Mouse (Mus musculus): ENCODE results near the gene Dnmbp. TPM values are rescaled to one million over a fixed set of nuclear protein-coding genes. Genes with fewer than 3 reads are reported as not detected.
"Not testable (repeated sequence)": the region's sequence is repeated elsewhere in the genome, so short reads cannot be mapped to it uniquely, and the experiment has no call there.

The Dnmbp gene
- 10 to 100 TPM in 1 of 2 experiments, 1 to 10 TPM in 1; 9.5 to 10.3 TPM for total RNA-seq (2021)
- long read RNA-seq, experiment 1, partial matches to known transcripts: 0 of 4 reads
- long read RNA-seq, experiment 1, other reads (novel, unspliced or antisense): 4 of 4 reads
- long read RNA-seq, experiment 2, partial matches to known transcripts: 1 of 4 reads
- long read RNA-seq, experiment 2, other reads (novel, unspliced or antisense): 3 of 4 reads

- DNase-seq (ENCODE audit: low spot score in 2 of 2): peak; percentile 65
Observed at GRCm38 (mm10) chr19:43939769-43940689, at the start of gene Dnmbp. Dnmbp (minus strand) TSS chr19:43940191.

- no peak for DNase-seq (ENCODE audit: low spot score in 2 of 2)
Observed at GRCm38 (mm10) chr19:43986069-43986794, 46.2 kb upstream of the Dnmbp start, which contains the start of gene Cpn1. Cpn1 (minus strand) TSS chr19:43986556.

- DNase-seq (ENCODE audit: low spot score in 2 of 2): no peak
Observed at GRCm38 (mm10) chr19:43981992-43982391, 42.0 kb upstream of the Dnmbp start.

- DNase-seq (ENCODE audit: low spot score in 2 of 2): no peak
Observed at GRCm38 (mm10) chr19:43980711-43981110, 40.7 kb upstream of the Dnmbp start.

- no peak for DNase-seq (ENCODE audit: low spot score in 2 of 2)
Observed at GRCm38 (mm10) chr19:43977799-43978198, 37.8 kb upstream of the Dnmbp start.

- no peak for DNase-seq (ENCODE audit: low spot score in 2 of 2)
Observed at GRCm38 (mm10) chr19:43976661-43977060, 36.7 kb upstream of the Dnmbp start.

- no peak for DNase-seq (ENCODE audit: low spot score in 2 of 2)
Observed at GRCm38 (mm10) chr19:43974221-43974620, 34.2 kb upstream of the Dnmbp start.

GRCm38 (mm10) chr19:43973711-43974110, 33.7 kb upstream of the Dnmbp start:
- no peak for DNase-seq (ENCODE audit: low spot score in 2 of 2)

- DNase-seq (ENCODE audit: low spot score in 2 of 2): no peak
Observed at GRCm38 (mm10) chr19:43972129-43972528, 32.1 kb upstream of the Dnmbp start.

- DNase-seq (ENCODE audit: low spot score in 2 of 2): no peak
Observed at GRCm38 (mm10) chr19:43968436-43969026, 28.5 kb upstream of the Dnmbp start.

- DNase-seq (ENCODE audit: low spot score in 2 of 2): no peak
Observed at GRCm38 (mm10) chr19:43966481-43966880, 26.5 kb upstream of the Dnmbp start.

- no peak for DNase-seq (ENCODE audit: low spot score in 2 of 2)
Observed at GRCm38 (mm10) chr19:43965496-43966085, 25.6 kb upstream of the Dnmbp start.

GRCm38 (mm10) chr19:43962795-43963194, 22.8 kb upstream of the Dnmbp start:
- DNase-seq (ENCODE audit: low spot score in 2 of 2): no peak

GRCm38 (mm10) chr19:43961185-43961584, 21.2 kb upstream of the Dnmbp start:
- DNase-seq (ENCODE audit: low spot score in 2 of 2): no peak

GRCm38 (mm10) chr19:43960014-43960413, 20.0 kb upstream of the Dnmbp start:
- DNase-seq (ENCODE audit: low spot score in 2 of 2): no peak

GRCm38 (mm10) chr19:43959162-43959561, 19.2 kb upstream of the Dnmbp start:
- DNase-seq (ENCODE audit: low spot score in 2 of 2): peak; percentile 62 to 65

- peak; percentile 38 to 69 for DNase-seq (ENCODE audit: low spot score in 2 of 2)
Observed at GRCm38 (mm10) chr19:43957881-43958280, 17.9 kb upstream of the Dnmbp start.

GRCm38 (mm10) chr19:43957402-43957801, 17.4 kb upstream of the Dnmbp start:
- DNase-seq (ENCODE audit: low spot score in 2 of 2): peak in 1 of 2 experiments; percentile 10

GRCm38 (mm10) chr19:43955266-43955665, 15.3 kb upstream of the Dnmbp start:
- no peak for DNase-seq (ENCODE audit: low spot score in 2 of 2)

GRCm38 (mm10) chr19:43954864-43955263, 14.9 kb upstream of the Dnmbp start:
- DNase-seq (ENCODE audit: low spot score in 2 of 2): no peak

GRCm38 (mm10) chr19:43952936-43953335, 12.9 kb upstream of the Dnmbp start:
- not testable (repeated sequence) for DNase-seq (ENCODE audit: low spot score in 2 of 2)

Measured in layer of hippocampus, postnatal 14 days (tissue).